Mouse (Mus musculus) neural tube, embryonic 11.5 days (tissue): ENCODE measurements around the gene Slc9a3r2. TPM values are rescaled to one million over a fixed set of nuclear protein-coding genes. Genes with fewer than 3 reads are reported as not detected.

Experiments
- ATAC-seq: fragments of 200-750 bp; cut with Nextera tagmentation; 2 replicates; pipeline ENCODE4 v1.8.0; 2017; ENCODE audit warnings: moderate number of reproducible peaks, mild to moderate bottlenecking, moderate TSS enrichment, moderate library complexity; ENCODE audit not compliant: insufficient read depth, low FRiP score, low TSS enrichment
- DNase-seq: peaks from one replicate; pipeline ENCODE4 v3.0.0-alpha.2; 2015; ENCODE audit warnings: low spot score
- H3K27ac ChIP-seq: fragments of 300-500 bp; sonication (generic); 2 replicates; pipeline ENCODE4 v1.5.1; 2014; ENCODE audit warnings: low read depth, mild to moderate bottlenecking, low read length
- H3K27me3 ChIP-seq: fragments of 300-500 bp; sonication (generic); 2 replicates; pipeline ENCODE4 v1.6.1; 2014; ENCODE audit warnings: mild to moderate bottlenecking, low read length, mixed read lengths; ENCODE audit not compliant: control insufficient read depth, insufficient read depth
- H3K36me3 ChIP-seq: fragments of 300-500 bp; sonication (generic); 2 replicates; pipeline ENCODE4 v1.6.1; 2014; ENCODE audit warnings: mild to moderate bottlenecking, low read length, moderate library complexity, mixed read lengths; ENCODE audit not compliant: control insufficient read depth, insufficient read depth
- H3K4me1 ChIP-seq: fragments of 300-500 bp; sonication (generic); 2 replicates; pipeline ENCODE4 v1.6.1; 2014; ENCODE audit warnings: low read length, mixed read lengths; ENCODE audit not compliant: control insufficient read depth, insufficient read depth
- H3K4me2 ChIP-seq: fragments of 300-500 bp; sonication (generic); 2 replicates; pipeline ENCODE4 v1.6.1; 2014; ENCODE audit warnings: low read depth, mild to moderate bottlenecking, moderate library complexity
- H3K4me3 ChIP-seq: fragments of 300-500 bp; sonication (generic); 2 replicates; pipeline ENCODE4 v1.5.1; 2014; ENCODE audit warnings: low read depth, low read length
- H3K9ac ChIP-seq: fragments of 300-500 bp; sonication (generic); 2 replicates; pipeline ENCODE4 v1.6.1; 2014; ENCODE audit warnings: mild to moderate bottlenecking, low read length
- H3K9me3 ChIP-seq: fragments of 300-500 bp; sonication (generic); 2 replicates; pipeline ENCODE4 v1.6.1; 2016; ENCODE audit warnings: low read length; ENCODE audit not compliant: control insufficient read depth
- WGBS: fragments of 180-500 bp; shearing (Covaris S2); extraction: QIAGEN DNeasy Blood & Tissue Kit; methylation state at CpG from one replicate; pipeline ENCODE4 v1.1.7; 2014; 5-methylcytosine and 5-hydroxymethylcytosine counted together
- polyA plus RNA-seq: library from polyadenylated mRNA; unstranded; fragments of >200 nt; fragmentation: Nextera tagmentation; extraction: Ambion mirVana; gene quantifications from 2 replicates; pipeline ENCODE4 v1.2.1, GENCODE M21; 2014

The Slc9a3r2 gene
- polyA plus RNA-seq, 1 experiment from 2014 or later, result 38.8 TPM

DNA sequence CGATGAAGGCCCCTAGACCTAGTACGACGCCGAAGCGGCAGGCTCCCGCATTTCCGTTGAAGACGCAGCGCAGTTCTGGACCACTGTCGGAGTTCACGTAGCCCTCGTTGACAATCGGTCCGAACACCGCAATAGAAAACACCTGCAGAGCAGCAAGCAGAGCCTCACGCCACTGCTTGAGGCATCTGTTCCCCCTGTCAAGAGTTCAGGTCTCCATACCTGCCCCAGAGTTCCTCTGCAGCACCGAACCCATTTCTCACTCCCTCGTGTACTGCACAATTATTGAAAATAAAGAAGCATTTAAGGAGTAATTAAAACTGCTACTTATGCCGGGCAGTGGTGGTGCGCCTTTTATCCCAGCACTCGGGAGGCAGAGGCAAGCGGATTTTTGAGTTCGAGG, 37.5 kb upstream of the Slc9a3r2 start:
- peak overlapping the region; percentile 20 for H3K4me3 ChIP-seq
- H3K9ac ChIP-seq, result no peak overlapping the region
- H3K4me2 ChIP-seq, result peak overlapping the region; percentile 43
- no peaks in the 10 kb centered on the region for H3K9me3 ChIP-seq
- no peak overlapping the region for H3K27ac ChIP-seq
- peaks cover 32% of the 10 kb centered on the region for H3K27me3 ChIP-seq
- peaks cover 8% of the 10 kb centered on the region; the same call in 1 of the 2 replicates for H3K4me1 ChIP-seq
- H3K36me3 ChIP-seq, result no peaks in the 10 kb centered on the region; the same call in 1 of the 2 replicates
- WGBS, result 21% methylated on average over 23 of the region's 23 CpGs
- no peak for ATAC-seq
- no peak for DNase-seq

GRCm38 (mm10) chr17:24687146-24687595, 37.0 kb upstream of the Slc9a3r2 start:
- H3K4me3 ChIP-seq, result peak overlapping the region; percentile 20
- no peak overlapping the region for H3K27ac ChIP-seq
- ATAC-seq (0 out of 2 replicates have a peak, but pooled peaks have one; percentile 41), DNase-seq (peak; percentile 43)
- WGBS, result 1% methylated on average over 24 of the region's 25 CpGs
- H3K9ac ChIP-seq, result no peak overlapping the region
- peaks cover 32% of the 10 kb centered on the region for H3K27me3 ChIP-seq
- H3K36me3 ChIP-seq, result no peaks in the 10 kb centered on the region
- H3K4me1 ChIP-seq, result peaks cover 8% of the 10 kb centered on the region; the same call in 1 of the 2 replicates
- H3K4me2 ChIP-seq, result peak overlapping the region; percentile 43
- no peaks in the 10 kb centered on the region for H3K9me3 ChIP-seq

GRCm38 (mm10) chr17:24686514-24686913, 36.4 kb upstream of the Slc9a3r2 start:
- WGBS, result 23% methylated on average over 16 of the region's 16 CpGs
- no peak for ATAC-seq
- no peak overlapping the region for H3K4me3 ChIP-seq

GRCm38 (mm10) chr17:24677500-24678080, 27.5 kb upstream of the Slc9a3r2 start:
- no peak overlapping the region for H3K27ac ChIP-seq
- ATAC-seq, result no peak
- 87% methylated on average over 24 of the region's 24 CpGs for WGBS

More at GRCm38 (mm10) chr17:24686514-24686913, 36.4 kb upstream of the Slc9a3r2 start:
- Histone ChIP-seq H3K4me1 (peaks cover 8% of the 10 kb centered on the region; the same call in 1 of the 2 replicates), H3K27ac (no peak overlapping the region), H3K27me3 (peaks cover 32% of the 10 kb centered on the region), H3K9ac (no peak overlapping the region), H3K9me3 (no peaks in the 10 kb centered on the region), H3K36me3 (peaks cover 1% of the 10 kb centered on the region; the same call in 1 of the 2 replicates), H3K4me2 (peak overlapping the region; percentile 19; the same call in 1 of the 2 replicates)
- DNase-seq, result peak; percentile 45

DNA sequence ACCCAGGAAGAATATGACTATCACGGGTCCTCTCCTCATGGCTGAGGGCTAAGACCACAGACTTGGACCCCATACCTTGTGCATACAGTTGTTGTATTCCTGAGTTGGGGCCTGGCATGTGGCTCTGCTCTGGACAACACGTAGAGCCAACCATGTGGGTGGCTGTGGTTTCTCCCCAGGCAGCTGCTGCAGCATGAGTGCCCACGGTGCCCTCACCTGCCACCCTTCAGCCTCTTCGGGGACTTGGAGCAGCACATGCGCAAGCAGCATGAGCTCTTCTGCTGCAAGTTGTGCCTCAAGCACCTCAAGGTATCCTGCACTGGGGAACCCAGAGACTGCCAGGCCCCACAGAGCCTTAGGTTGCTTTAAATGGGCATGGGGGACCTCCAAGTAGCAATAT, 26.8 kb upstream of the Slc9a3r2 start:
- Histone ChIP-seq H3K9me3 (no peaks in the 10 kb centered on the region), H3K9ac (no peak overlapping the region), H3K27ac (no peak overlapping the region), H3K4me2 (no peak overlapping the region), H3K36me3 (peaks cover 30% of the 10 kb centered on the region), H3K4me1 (0 out of 2 replicates have a peak, but pooled peaks cover 3% of the 10 kb centered on the region), H3K4me3 (no peak overlapping the region), H3K27me3 (no peaks in the 10 kb centered on the region)
- 97% methylated on average over 5 of the region's 5 CpGs for WGBS
- ATAC-seq (no peak), DNase-seq (no peak)

More at GRCm38 (mm10) chr17:24677500-24678080, 27.5 kb upstream of the Slc9a3r2 start:
- no peak for DNase-seq
- Histone ChIP-seq H3K4me2 (no peak overlapping the region), H3K36me3 (peaks cover 30% of the 10 kb centered on the region), H3K27me3 (no peaks in the 10 kb centered on the region), H3K9ac (no peak overlapping the region), H3K9me3 (no peaks in the 10 kb centered on the region), H3K4me1 (no peaks in the 10 kb centered on the region), H3K4me3 (no peak overlapping the region)

GRCm38 (mm10) chr17:24676187-24676586, 26.1 kb upstream of the Slc9a3r2 start:
- Histone ChIP-seq H3K9me3 (no peaks in the 10 kb centered on the region), H3K4me1 (peaks cover 9% of the 10 kb centered on the region; the same call in 1 of the 2 replicates), H3K27ac (no peak overlapping the region), H3K4me2 (no peak overlapping the region), H3K36me3 (peaks cover 27% of the 10 kb centered on the region), H3K9ac (no peak overlapping the region), H3K27me3 (no peaks in the 10 kb centered on the region), H3K4me3 (no peak overlapping the region)
- WGBS, result 73% methylated on average over 2 of the region's 2 CpGs
- peak; percentile 50 for DNase-seq
- ATAC-seq, result no peak

- H3K4me1 ChIP-seq, result peaks cover 19% of the 10 kb centered on the region
- 0 out of 2 replicates have a peak overlapping the region, but pooled peaks have one; percentile 6 for H3K9ac ChIP-seq
- peaks cover 15% of the 10 kb centered on the region for H3K36me3 ChIP-seq
- H3K27ac ChIP-seq, result no peak overlapping the region
- no peak for ATAC-seq
- H3K9me3 ChIP-seq, result no peaks in the 10 kb centered on the region
- H3K4me2 ChIP-seq, result no peak overlapping the region
- H3K27me3 ChIP-seq, result no peaks in the 10 kb centered on the region
- no peak overlapping the region for H3K4me3 ChIP-seq
- 89% methylated on average over 7 of the region's 7 CpGs for WGBS
- DNase-seq, result no peak
Observed at GRCm38 (mm10) chr17:24674277-24674676, 24.1 kb upstream of the Slc9a3r2 start.

DNA sequence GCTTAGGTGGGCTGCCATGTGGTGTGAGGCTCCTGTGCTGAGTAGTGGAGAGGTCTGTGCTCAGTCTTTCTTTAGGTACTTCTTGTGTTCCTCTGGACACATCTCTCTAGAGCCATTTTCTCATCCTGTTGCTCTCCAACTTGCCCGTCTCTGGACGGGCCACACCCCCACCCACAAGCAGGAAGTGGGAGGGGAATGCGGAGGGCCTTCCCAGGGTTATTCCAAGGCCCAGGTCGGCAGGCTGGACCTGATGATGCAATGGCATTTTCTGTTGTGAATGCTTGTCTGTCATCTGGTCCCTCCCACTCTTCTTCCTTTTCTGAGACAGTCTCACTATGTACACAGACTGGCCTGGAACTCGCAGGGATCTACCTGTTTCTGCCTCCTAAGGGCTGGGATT, 22.0 kb upstream of the Slc9a3r2 start:
- ATAC-seq, result no peak
- no peak overlapping the region for H3K4me3 ChIP-seq
- H3K27me3 ChIP-seq, result no peaks in the 10 kb centered on the region
- H3K27ac ChIP-seq, result no peak overlapping the region
- 37% methylated on average over 5 of the region's 5 CpGs for WGBS
- H3K9ac ChIP-seq, result no peak overlapping the region
- no peaks in the 10 kb centered on the region for H3K9me3 ChIP-seq
- H3K36me3 ChIP-seq, result 0 out of 2 replicates have a peak, but pooled peaks cover 3% of the 10 kb centered on the region
- peaks cover 24% of the 10 kb centered on the region for H3K4me1 ChIP-seq
- DNase-seq, result no peak
- H3K4me2 ChIP-seq, result 0 out of 2 replicates have a peak overlapping the region, but pooled peaks have one; percentile 12

- Histone ChIP-seq H3K4me1 (peaks cover 24% of the 10 kb centered on the region), H3K9me3 (no peaks in the 10 kb centered on the region), H3K36me3 (no peaks in the 10 kb centered on the region), H3K27me3 (no peaks in the 10 kb centered on the region), H3K27ac (no peak overlapping the region), H3K4me3 (no peak overlapping the region), H3K4me2 (0 out of 2 replicates have a peak overlapping the region, but pooled peaks have one; percentile 76), H3K9ac (no peak overlapping the region)
- ATAC-seq, result no peak
- WGBS, result 82% methylated on average over 5 of the region's 5 CpGs
- DNase-seq, result no peak
Observed at GRCm38 (mm10) chr17:24671346-24671745, 21.2 kb upstream of the Slc9a3r2 start.
